Mouse (Mus musculus) embryonic stem cell, embryonic (primary cell): ENCODE measurements around the gene Itgb2l.

Source experiments
- CTCF ChIA-PET, 4 experiments: fragments of 300-600 bp in 2 of 4; fragments of 350-600 bp in 2 of 4; sonication (Branson Sonifier 250); formaldehyde crosslinking; loops; one replicate each; lab custom pipeline; 2022; ENCODE audit warnings: inconsistent platforms in 2 of 4; lab: Charles Lee
- POLR2A ChIA-PET, 4 experiments: fragments of 300-600 bp in 2 of 4; fragments of 350-600 bp in 2 of 4; sonication (Branson Sonifier 250); formaldehyde crosslinking; loops; one replicate each; lab custom pipeline; 2022; ENCODE audit warnings: antibody characterized with exemption in 4 of 4, inconsistent platforms in 1 of 4; lab: Charles Lee

Itgb2l gene

DNA sequence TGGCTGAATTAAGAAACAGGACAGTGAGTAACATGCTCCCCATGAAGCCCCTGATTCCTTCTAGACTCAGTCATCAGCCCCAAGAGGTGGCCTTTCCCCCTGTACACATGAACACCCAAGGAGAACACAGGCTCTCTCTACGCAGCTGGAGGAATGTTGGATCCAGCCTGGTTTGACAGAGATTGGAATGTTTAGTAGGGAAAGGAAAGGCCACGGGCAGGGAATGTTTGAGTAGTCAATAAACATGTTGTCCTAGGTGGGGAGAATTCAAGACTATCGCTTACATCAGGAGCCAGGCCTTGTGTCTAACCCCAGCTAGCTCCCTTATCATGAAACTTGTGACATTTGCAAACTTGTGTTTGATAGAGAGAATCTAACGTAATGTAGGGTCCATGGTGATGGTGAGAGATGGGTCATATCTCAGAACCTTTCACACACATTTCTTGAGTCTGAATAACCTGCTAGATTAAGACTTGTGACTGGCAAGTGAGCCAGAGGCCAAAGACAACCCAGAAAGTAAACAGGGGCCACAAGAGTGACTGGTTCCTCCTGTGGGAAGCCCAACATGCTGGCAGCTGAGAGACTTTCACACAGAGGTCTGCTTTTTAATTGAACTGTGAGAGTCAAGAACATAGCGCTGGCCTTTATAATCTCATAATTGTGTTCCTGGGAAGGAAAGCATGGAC, 60.8 kb downstream of the Itgb2l start:
- ChIA-PET POLR2A (no interaction called here), CTCF (no interaction called here)

DNA sequence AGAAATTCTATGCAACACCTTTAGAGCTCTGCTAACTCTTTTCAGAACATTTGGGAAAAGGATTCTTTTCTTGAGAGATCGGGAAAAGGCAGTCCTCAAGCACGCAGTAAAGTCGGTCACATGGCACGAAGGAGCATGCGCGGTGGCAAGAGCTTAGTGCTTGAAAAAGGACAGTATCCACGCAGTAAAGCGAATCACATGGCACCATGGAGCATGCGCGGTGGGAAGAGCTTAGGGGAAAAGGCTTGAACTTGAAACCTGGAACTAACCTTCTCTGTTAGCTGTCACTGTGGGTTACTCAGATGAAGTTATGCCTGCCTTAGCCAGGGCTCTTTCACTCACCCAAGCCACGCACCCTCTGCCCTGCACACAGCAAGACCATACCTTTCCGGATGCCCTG, 62.0 kb downstream of the Itgb2l start:
- POLR2A ChIA-PET, result interaction anchor here in 1 of 4 experiments (0.6 kb wide), 1 partner anchor 341 kb away, joined by 3 read pairs; no protein-coding TSS in a partner anchor
- CTCF ChIA-PET, result interaction anchor here in 1 of 4 experiments (0.6 kb wide), 1 partner anchor 68 kb away, joined by 5 read pairs; no protein-coding TSS in a partner anchor

DNA sequence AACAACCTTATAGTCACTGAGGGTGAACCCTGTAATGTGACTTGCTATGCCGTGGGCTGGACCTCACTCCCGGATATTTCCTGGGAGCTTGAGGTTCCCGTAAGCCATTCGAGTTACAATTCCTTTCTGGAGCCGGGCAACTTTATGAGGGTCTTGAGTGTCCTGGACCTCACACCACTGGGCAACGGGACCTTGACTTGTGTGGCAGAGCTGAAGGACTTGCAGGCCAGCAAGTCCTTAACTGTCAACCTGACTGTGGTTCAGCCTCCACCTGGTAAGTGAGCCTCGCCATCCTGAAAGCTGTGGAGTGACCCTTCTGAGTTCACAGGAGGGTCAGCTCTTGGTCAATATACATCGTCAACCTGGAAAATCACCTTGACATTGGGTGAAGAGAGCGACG, 65.3 kb downstream of the Itgb2l start:
- POLR2A ChIA-PET, result no interaction called here
- CTCF ChIA-PET, result interaction anchor here in 1 of 4 experiments (0.6 to 1.0 kb wide), 2 partner anchors 33 to 753 kb away, joined by 3 to 17 read pairs; no protein-coding TSS in a partner anchor

DNA sequence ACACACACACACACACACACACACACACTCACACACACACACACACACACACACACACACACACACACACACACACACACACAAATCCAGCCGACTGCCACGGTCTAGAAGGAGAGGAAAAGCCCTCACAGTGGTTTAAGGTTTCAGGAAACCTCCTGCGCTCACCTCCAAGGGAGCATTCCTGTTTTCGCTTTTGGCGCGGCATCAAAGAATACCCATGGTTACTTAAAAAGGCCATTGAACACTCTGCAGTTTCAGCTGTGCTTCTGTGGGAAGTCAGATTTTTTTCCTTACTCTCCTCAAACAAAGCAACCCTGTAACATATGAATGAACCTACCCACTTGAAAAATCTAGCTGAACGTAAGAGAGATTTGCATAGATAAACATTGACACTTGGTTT, 67.1 kb downstream of the Itgb2l start:
- CTCF ChIA-PET, result no interaction called here
- POLR2A ChIA-PET, result interaction anchor here in 1 of 4 experiments (0.8 kb wide), 1 partner anchor 923 kb away, joined by 5 read pairs; no protein-coding TSS in a partner anchor

DNA sequence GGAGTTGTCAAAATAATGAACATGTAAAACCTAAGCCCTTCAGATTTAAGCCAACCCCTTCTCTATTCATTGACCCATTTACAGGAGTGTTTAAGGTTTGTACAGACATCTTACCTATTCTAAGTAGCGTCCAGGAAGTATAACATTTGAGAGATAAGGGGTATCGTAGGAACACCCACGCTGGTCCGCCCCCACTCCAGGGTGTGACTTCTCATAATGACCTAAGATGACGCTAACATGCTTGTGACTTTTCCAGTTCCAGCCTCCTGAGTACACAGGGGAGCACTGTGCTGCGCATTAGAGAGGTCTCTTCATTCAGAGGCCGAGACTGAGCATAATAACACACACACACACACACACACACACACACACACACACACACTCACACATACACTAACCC, 67.9 kb downstream of the Itgb2l start:
- POLR2A ChIA-PET, result no interaction called here
- CTCF ChIA-PET, result no interaction called here

DNA sequence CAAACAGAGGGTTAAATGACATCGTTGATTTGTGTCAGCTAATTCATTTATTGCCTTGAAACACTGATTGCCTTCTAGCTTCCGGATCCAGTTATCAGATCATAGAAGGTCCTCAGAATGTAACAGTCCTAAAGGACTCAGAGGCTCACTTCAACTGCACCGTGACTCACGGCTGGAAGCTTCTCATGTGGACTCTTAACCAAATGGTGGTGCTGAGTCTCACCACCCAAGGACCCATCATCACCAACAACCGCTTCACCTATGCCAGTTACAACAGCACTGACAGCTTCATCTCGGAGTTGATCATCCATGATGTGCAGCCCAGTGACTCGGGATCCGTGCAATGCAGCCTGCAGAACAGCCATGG, 70.7 kb downstream of the Itgb2l start:
- POLR2A ChIA-PET, result no interaction called here
- CTCF ChIA-PET, result no interaction called here
